Mouse (Mus musculus) embryo, embryonic 11 days (tissue): ENCODE data around the gene Eif2b4.
A peak's percentile ranks its signal among the peaks of the same experiment; 100 is the strongest.
"Not testable (repeated sequence)": the region's sequence is repeated elsewhere in the genome, so short reads cannot be mapped to it uniquely, and the experiment has no call there.

Source experiments
- DNase-seq: peaks from one replicate; pipeline ENCODE4 v3.0.0-alpha.2; 2015

The Eif2b4 gene

DNA sequence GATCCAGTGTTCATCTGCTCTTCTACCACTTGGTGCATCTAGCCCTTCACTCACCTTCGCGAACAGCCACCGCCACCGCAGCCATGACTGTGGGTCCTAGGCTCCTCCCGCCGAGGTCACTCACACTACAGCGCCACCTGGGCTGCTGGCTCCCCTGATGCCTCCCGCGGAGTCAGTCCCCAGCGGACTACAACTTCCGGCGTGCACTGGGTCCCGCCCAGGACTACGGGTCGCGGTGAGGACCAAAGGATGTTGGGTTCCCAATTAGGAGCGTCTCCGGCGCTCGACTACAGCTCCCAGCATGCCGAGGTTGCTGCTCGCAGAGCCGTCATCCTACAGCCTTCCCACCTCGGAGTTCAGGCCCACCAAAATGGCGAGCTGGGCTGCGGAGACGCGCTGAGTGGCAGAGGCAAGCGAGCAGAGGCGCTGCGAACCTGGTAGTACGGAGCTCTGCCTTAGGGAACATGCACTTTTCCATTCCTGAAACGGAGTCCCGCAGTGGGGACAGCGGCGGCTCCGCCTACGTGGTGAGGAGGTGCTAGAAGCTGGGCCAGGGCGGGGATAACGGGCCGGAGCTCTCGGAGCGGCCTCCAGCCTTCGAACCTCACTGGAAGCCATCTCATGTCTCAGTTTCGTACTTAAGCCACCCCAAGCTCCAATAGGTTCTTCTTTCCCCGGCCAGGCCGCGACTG is at the start of gene Eif2b4, which contains the start of gene Snx17:
Gene Eif2b4 (minus strand): TSS at position 492 of the 692 bp plus-strand sequence.
Gene Snx17 (plus strand): TSS at position 289 of the 692 bp plus-strand sequence.
- DNase-seq = peak; percentile 98

DNA sequence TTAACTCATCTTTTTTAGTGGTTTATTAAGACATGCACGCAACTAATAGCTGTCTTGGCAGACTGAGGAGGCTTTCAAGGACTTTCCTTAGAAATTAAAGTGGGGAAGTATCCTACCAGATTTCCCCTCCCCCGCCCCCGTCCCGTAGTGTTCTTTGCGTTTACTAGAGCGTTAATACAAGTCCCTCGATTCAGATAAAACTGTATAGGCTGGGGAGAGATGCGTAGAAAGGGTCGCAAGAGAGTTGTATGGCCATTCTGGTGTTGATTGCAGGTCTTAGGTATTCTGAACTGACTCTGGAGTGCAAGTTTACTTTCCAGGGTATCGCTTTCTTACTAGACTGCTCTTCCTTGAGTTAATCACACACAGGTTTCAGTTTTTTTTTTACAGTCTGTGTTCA is 49.0 kb upstream of the Eif2b4 start:
- no peak for DNase-seq

DNA sequence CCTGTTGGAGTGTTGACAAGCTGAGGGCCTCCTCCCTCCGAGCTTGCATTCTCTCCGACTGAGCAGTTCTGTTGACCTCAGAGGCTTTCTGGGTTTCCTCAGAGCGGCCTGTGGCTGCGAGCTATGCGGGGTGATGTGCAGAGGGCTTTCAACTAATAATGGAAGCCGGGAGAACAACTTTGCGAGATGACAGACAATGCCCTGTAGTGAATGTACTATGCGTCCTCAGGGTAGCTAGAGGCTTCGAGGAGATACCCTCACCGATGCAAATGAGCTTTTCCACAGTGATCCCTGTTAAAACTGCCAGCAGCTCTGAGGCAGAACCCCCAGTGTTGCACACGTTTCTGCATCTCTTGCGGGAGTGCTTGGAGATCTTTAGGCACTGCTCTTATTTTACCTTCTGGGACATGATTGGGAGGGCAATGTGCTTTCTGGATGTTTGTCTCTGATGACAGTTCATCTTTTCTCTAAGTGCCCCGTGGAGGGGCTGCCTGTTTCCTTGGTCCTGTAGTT is 48.3 kb upstream of the Eif2b4 start:
- no peak for DNase-seq

DNA sequence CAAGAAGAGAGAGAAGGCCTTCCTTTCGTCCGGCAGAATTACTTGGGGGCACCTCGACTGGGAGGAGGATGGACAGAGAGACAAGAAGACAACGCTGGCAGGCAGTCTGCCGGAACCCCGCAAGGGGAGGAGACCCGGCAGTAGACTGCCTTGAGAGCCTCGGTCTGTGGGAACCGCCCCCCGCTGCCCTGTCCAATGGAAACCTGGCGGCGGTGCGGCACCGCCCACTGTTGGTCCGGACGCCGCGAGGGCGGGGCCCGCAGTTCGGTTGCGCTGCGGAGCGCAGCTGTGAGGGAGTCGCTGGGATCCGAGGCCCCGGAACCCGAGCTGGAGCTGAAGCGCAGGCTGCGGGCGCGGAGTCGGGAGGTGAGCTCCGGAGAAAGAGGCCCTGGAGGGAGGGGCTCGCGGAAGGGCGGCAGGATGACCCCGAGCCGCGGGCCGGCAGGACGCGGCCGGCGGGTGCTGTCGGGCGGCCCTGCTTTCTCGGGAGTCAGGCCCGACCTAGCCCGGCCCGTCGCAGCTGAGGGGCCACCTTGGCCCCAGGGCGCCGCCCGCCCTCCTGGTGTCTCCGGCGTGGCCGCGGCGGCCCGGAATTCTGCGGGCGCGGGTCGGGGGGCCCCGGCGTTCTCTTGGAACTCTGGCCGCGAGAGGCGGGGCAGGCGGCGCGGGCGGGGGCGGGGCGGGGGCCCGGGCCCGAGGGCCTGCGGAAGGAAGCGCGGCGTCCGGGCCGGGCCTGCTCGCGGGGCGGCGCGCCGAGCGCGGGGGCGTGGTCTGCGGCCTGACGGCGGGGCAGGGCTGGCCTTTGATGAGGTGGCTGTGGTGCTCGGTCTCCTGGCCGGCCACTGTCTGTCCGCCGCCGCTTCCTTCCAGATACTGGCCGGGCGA is 47.6 kb upstream of the Eif2b4 start, which contains the start of the genes Nrbp1 and Gm9970:
Gene Nrbp1 (plus strand): TSS at position 228 of the 885 bp plus-strand sequence.
Gene Gm9970 (minus strand): TSS at position 596 of the 885 bp plus-strand sequence.
- peak; percentile 98 for DNase-seq

DNA sequence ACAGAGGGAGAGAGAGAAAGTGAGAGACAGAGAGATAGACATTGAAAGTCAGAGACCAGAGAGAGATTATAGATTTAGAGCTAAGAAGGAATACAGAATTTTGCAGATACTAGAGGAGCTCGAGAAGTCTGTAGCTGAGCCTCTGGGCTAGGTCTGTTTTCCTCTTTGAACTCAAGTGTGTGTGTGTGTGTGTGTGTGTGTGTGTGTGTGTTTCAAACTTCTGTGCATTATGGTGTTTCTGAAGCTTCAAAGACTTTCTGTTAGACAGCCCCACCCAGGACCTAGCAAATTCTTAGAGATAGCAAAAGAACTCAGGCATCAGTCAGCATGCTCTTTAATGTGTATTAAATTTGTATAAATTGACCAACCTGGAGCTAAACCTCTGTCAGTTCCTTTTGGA is 33.4 kb upstream of the Eif2b4 start:
- DNase-seq = no peak

DNA sequence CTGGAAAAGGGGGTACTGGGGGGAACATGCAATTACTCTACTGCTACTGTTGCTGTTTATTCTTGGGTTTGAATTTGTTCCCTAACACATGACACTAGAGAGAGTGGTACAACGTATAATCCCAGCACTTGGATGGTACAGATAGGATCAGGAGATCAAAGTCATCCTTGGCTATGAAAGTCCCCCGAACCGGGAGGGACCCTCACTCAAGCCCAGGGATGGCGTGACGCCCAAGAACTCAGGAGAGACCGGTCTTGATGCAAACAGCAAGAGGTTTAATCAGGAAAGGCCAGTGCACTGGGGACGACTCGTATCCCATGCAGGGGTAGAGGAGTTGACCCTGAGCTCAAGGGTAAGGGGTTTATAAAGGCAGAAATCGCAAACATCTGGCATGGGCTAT is 29.5 kb upstream of the Eif2b4 start:
- no peak for DNase-seq

DNA sequence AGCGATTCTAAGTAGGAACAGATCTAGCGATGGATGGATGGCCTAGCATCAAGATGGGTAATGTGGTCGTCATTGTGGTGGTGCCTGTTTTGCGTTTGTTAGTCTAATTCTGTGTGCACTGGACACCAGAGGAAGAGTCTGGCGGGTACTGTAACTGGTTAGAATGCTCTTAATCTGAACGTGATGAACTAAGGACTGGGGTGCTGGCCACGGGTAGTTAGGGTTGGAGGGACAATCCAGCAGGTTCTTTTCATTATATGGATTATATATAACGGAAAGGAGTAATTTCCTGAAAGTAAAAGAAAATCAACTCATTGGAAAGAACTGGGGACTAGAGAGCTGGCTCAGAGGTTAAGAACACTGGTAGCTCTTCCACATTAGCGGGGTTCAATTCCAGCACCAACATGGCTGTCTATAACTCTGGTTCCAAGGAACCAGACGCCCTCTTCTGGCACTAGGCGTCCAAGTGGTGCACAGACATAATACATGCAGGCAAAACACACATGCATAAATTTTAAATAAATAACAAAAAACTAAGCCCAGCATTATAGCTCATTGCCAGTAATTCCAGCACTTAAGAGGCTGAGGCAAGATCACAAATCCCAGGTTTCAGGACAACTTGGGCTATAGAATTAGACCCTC is 28.2 kb upstream of the Eif2b4 start:
- DNase-seq = peak; percentile 82

DNA sequence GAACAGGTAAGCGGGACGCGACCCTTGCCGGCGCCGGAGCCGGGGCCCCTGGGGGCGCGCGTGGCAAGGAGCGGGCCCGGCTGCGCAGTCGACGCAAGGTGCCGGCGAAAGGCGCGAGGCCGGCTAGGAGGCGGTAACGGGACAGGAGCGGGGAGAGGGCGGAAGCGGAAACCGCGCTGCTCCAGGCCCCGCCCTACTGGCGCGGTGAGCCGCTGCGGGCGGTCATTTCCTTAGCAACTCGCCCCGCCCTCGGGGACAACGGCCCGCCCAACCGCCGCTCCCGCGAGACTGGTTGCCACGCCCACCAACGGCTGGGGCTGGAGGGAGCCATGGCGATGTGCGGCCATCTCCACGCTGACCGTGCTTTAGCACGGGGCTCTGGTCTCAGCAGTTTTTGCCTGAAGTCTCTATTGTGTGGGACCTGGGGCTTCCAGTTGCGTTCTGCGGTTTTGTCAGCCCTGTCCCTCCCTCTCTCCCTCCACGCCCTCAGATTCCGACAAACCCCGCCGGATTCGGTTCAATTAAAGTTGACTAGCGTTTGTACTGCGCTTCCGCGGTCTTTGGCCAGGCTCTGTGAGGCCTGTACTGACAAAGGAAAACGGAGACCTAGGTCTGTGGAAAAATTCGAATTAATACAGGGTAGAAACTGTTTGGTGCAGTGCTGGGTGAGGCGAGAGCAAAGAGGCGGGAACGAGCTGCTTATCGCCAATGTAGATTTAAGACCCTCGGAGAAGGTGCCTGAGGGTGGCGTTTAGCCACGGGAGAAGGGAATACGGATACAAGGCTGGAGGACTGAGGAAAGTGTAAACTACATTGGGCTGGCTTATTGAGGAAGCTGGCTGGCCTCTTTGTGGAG is 27.4 kb upstream of the Eif2b4 start, which contains the start of gene Ppm1g:
Gene Ppm1g (minus strand): TSS at position 240 of the 856 bp plus-strand sequence.
- DNase-seq = peak; percentile 99

DNA sequence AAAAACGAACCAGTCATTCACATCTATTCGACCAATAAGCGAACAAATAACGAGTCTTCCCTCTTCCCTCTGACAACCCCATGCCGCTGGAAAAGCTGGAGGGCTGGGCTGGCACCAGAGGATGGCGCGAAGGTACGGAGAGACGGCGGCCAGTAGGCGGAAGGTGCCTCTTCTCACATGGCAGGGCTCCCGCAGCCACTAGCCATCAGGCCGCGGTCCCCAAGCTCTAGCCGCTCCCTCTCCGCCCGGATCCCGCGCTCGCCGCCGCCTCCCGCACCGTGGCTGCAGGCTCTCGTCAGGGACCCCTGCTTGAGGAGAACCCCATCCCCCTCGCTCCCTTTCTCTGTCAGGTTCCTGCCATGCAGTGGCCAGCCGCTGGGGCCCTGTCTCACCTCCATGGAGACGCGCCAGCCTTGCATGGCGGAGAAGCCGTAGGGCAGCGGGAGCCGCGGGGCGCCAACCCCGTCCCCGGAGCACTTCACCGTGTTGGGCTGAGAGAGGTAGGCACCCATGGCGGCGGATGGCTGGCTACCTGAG is 26.7 kb upstream of the Eif2b4 start:
- DNase-seq = peak; percentile 70

DNA sequence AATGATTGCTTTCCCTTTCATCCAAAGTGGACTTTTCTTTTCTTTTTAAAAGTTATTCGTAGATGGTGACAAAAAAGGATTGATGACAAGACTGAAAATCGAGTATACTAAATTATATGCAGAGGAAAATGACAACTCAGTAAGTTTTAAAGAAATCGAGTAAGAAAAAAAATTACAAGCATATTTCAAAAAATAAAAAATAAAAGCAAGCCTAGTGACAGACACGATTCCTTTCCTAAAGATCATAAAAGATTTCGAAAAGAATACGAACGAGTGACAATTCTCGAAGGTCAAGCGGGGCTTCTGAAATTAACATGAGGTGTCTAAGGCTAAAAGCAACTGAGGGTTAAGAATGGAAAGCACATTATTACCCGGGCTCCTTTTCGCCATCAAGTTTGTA is 26.2 kb upstream of the Eif2b4 start:
- no peak for DNase-seq

DNA sequence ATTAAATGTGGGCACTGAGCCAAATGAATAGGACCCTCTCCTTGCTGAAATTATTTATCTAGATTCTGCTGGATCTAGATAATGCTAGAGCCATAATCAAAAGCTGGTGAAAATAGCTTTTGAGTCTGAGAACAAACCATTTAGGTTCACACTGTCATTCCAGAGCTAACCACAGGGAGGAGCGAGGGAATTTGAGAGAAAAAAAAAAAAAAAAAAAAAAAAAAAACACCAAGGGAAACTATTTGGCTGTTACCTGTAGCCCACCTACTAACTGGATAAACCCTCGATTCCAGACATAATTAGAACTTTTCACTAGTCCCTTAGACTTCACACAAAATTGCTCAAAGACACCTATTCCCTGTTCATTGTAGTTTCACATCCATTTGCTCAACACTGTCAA is 25.8 kb upstream of the Eif2b4 start:
- DNase-seq = peak; percentile 62

DNA sequence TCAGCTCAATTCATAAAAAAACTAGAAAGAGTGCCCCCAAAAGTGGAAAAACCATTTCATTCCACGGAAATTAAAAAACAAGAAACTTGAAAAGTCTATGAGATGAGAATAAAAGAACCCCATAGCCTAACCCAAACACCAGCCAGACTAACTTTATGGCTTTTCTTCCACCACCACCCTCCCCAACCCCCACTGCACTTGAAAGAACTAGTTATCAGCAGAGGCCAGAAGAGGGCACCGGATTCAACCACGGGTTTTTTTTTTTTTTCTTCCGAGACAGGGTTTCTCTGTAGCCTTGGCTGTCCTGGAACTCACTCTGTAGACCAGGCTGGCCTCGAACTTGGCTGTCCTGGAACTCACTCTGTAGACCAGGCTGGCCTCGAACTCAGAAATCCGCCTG is 25.1 kb upstream of the Eif2b4 start:
- no peak for DNase-seq

DNA sequence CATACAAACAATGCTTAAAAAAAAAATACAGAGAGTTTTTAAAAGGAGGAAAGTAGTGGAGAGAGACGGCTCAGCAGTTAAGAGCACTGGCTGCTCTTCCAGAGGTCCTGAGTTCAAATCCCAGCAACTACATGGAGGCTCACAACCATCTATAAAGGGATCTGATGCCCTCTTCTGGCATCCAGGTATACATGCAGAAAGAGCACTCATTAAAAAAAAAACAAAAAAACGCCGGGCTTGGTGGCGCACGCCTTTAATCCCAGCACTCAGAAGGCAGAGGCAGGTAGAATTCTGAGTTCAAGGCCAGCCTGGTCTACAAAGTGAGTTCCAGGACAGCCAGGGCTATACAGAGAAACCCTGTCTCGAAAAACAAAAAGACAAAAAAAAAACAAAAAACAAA is 23.3 kb upstream of the Eif2b4 start:
- DNase-seq = not testable (repeated sequence)

DNA sequence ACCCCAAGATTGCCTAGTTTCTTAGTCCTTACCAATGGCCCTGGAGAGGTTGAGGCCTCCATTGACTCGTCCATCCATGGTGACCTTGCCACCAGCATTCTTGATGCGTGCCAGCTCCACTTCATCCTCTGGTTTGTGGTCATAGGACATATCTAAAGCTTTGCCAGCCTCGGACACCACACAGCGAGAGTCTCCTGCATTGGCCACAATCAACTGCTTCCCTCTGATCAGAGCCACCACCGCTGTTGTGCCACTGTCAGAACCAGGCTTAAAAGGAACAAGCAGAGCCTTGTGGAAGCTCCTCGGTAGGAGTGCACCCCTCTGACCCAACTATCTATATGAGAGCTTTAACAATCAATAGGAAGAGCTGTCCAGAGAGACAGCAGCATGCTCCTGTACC is 11.2 kb upstream of the Eif2b4 start:
- no peak for DNase-seq

DNA sequence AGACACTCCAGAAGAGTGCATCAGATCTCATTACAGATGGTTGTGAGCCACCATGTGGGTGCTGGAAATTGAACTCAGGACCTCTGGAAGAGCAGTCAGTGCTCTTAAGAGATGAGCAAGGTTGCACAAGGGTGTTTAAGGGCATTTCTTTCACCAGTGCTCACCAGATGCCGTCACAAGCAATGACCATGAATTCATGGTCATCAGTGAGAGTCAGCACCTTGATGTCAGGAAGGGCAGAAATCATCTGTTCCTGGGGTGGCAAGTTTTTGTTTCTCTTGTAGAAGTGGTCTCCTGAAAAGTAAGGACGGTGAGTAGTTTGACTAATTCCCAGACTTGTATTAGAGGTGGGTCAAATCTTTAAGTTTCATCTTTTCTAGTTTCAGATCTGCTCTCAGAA is 10.6 kb upstream of the Eif2b4 start:
- no peak for DNase-seq

DNA sequence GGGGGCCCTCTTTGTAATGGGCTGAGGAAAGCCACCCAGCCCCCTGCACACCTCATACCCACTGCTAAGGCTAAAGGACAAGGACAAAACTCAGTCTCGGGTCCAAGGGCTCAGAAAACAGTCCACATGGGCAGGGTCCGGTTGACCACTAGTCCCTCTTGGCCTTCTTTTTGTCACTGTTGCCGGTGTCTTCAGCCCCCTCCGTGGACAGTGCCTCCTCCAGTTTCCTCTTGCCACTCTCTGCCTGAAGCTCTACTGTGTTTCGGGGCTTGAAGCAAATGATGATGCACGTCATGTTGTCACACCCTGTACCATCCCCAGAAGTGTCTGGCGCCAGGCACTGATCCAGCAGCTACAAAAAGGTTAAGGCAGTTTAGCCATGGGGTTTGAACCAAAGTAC is 9.7 kb upstream of the Eif2b4 start:
- no peak for DNase-seq

DNA sequence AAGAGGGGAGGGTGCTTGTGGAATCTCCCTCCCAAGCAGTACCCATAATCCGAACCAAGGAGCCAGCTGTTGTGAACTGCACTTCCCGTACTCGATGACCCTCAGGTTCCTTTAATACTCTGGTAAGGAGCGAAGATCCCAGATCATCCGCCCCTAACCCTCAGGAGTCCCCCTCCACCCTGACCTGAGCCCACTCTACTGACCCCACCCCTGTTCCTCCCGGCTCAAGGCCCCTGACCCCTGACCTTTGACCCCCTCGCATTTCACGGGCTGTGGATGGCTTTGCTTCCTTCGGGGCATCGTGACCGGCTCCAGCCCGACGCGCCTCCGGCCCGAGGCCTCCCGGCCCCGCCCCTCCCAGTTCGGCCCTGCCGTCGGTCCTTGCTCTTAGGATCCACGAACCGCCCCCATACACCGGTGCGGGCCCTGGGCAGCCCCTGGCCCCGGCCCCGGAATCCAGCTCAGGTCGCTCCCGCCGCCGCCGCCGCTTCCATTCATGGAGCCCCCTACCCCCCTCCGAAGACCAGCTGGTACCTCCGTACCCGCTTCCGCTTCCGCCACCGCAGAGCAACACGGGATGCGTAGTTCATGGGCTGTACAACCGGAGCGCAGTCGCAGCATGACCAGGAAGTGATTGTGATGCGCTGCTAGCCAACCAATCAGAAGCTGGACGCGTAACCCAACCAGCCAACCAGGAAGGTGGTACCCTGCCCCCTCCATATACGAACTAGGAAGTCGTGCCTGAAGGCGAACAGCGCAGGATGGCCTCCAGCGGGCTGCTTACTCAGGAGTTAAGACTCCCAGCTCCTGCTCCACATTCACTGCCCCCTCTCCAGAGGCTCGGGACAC is 8.7 kb upstream of the Eif2b4 start, which contains the start of gene Zfp513:
Gene Zfp513 (minus strand): TSS at position 562 of the 849 bp plus-strand sequence.
- DNase-seq = peak; percentile 97

DNA sequence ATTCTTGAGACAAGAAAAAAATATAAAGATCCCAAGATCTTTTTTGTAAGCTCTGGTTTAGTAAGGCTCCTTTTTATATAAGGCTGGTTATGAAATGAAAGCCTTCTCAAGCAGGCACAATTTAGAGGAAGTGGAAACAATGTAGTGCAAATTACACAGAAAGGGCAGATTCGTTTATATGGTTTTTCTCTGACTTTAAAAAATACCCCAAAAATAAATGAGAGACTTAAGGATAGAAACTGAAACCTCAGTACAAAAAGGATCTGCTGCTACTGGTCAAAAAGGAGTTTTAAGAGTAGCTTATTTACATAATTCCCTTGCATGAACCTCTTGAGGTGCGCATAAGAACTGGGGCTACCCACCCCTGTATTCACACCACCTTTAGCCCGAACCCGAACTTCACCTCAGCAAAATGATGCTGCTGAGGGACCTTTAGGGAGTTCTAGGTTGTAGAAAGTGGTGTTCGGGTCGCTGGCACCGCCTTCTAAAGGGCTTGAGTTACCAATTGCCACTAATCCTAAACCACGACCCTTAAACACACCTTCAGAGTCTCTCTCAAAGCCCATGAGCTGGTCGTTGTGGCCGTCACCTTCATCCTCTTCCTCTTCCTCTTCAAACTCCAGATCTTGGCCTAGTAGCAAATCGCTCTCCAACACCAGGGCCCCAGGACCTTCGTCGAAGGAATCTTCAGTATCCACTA is 8.0 kb upstream of the Eif2b4 start:
- DNase-seq = no peak

DNA sequence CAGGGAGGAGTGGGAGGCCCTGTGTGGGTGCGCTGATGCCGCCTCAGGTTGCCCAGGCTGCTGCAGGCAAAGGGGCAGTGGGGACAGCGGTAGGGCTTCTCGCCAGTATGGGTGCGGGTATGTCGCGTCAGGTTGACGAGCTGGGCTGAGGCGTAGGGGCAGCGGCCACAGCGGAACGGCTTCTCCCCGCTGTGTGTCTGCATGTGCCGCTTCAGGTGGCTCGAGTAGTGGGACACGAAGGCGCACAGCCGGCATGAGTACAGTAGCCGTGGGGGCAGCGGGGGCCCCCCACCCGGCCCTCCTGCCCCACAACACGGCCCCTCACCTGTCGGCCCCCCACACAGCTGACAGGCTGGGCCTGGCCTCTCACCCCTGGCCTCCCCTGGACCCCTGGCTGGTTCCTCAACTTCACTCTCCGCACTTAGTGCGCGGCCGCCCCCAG is 7.1 kb upstream of the Eif2b4 start:
- no peak for DNase-seq

DNA sequence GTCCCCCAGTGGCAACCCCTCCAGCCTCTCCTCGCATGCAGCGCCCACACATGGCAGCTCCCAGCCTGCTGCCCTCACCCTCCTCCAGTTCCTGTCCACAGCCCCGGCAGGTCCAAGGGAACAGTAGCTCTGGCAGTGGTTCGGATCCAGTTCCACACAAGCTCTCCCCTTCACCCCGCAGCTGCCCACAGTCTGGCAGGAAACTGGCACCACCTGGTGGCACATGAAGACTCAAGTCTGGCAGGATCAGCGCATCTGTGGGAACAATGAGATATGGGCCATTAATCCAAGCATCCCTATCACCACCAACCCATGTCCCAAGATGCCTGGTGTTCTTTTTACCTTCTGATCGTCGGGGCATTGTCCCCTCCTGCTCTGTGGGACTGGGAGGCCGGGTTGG is 6.7 kb upstream of the Eif2b4 start:
- no peak for DNase-seq
